Comparison of ENCODE assay signal across 8 mouse cellular contexts in the genomic region with DNA sequence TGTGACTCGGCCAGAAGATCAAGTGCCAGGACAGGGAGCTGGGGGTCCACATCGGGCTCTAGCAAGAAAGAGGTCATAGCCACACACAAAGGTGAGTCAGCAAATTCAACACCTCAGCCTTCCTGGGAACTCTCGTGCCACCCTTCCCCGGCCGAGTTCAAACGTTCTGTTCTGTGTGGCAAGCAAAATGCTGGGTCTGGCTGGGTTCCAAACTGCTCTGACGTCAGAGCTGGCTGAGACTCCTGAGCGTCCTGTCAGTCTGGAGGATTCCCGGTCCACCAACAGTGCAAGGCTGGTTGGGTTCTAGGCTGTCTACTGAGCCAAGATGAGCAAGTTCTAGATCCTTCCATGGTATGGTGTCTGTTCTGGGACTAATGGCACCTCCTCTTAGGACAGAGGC. TPM values are rescaled to one million over a fixed set of nuclear protein-coding genes. Genes with fewer than 3 reads are reported as not detected.
DNase-seq lines count a peak whose midpoint lies in the region; ATAC-seq and TF ChIP-seq lines count a peak whose summit lies in the region.
"Had no signal": no experiment of that assay in that cellular context is flagged by ENCODE, and none has a peak within 500 bp of the region (broad histone marks: within the 10 kb centered on the region; RNA-seq: fewer than 3 reads in every experiment).

No protein-coding gene starts in this region.

- peak; percentile 76 for DNase-seq in left cerebral cortex, postnatal 4 days
- no peak for DNase-seq in left cerebral cortex, adult 11 months (ENCODE audit: low spot score)
- peak; percentile 86 to 87 for DNase-seq in adrenal gland, postnatal 36 days
- DNase-seq in lung, embryonic 14.5 days = peak; percentile 79

- H3K9me3 ChIP-seq in lung, embryonic 14.5 days (ENCODE audit: low read depth, low read length) = no peaks in the 10 kb centered on the region

- H3K9ac ChIP-seq in lung, embryonic 14.5 days = no peak overlapping the region
- H3K9ac ChIP-seq: liver, embryonic 14.5 days had no signal

- no peaks in the 10 kb centered on the region for H3K27me3 ChIP-seq in lung, embryonic 14.5 days (ENCODE audit: insufficient read depth, low read length)

- no peak for TF ChIP-seq CTCF in lung, embryonic 14.5 days (IDR thresholded peaks at IDR 0.05; ENCODE audit: low read depth)

- 46% methylated on average over 9 of the region's 9 CpGs for WGBS in lung, embryonic 14.5 days

- 0 out of 2 replicates have a peak, but pooled peaks have one; percentile 19 for ATAC-seq in erythroid progenitor cell, adult 5-6 weeks (replicated peaks; ENCODE audit: low FRiP score, poor library complexity, severe bottlenecking)
- ATAC-seq in lung, embryonic 14.5 days (ENCODE audit: insufficient read depth) = 0 out of 2 replicates have a peak, but pooled peaks have one; percentile 38
- no peak for ATAC-seq in CD4-positive, CD25-positive, alpha-beta regulatory T cell, adult 4 months
- no peak for ATAC-seq in megakaryocyte progenitor cell, adult 5-6 weeks (replicated peaks; ENCODE audit: poor library complexity)

- no peak overlapping the region for H3K4me3 ChIP-seq in lung, embryonic 14.5 days (ENCODE audit: low read depth, low read length)

- no peaks in the 10 kb centered on the region for H3K4me1 ChIP-seq in lung, embryonic 14.5 days (ENCODE audit: insufficient read depth)

- no peak overlapping the region for H3K4me2 ChIP-seq in lung, embryonic 14.5 days

- H3K36me3 ChIP-seq in lung, embryonic 14.5 days (ENCODE audit: insufficient read depth) = peaks cover 85% of the 10 kb centered on the region

- intact Hi-C loops in left cerebral cortex, postnatal 4 days (cut with DNase I) = no loop called here

- H3K27ac ChIP-seq in lung, embryonic 14.5 days (ENCODE audit: low read depth) = no peak overlapping the region
- H3K27ac ChIP-seq: liver, embryonic 14.5 days had no signal

RNA-seq across cellular contexts. Expression of gene Kctd15, which starts 9.5 kb away (rescaled TPM):
- total RNA-seq in left cerebral cortex, postnatal 4 days (2021) = 10 to 100 TPM; 41.6 to 47.3 TPM
- total RNA-seq in adrenal gland, postnatal 36 days (2021) = 10 to 100 TPM in 1 of 2 experiments, 1 to 10 TPM in 1; 9.0 to 11.3 TPM
- total RNA-seq in erythroid progenitor cell, adult 5-6 weeks (2015; ENCODE audit: low replicate concordance) = not detected in 2 replicates
- not detected in 2 replicates for total RNA-seq in erythroid progenitor cell, adult 5-6 weeks (2017; ENCODE audit: low replicate concordance)
- 11.0 and 11.4 TPM in 2 replicates for polyA plus RNA-seq in lung, embryonic 14.5 days (2014; fragmentation: Nextera tagmentation; extraction: Ambion mirVana)
- not detected for polyA plus RNA-seq in CD4-positive, CD25-positive, alpha-beta regulatory T cell, adult 4 months (2017; shearing (Covaris generic))
- 0.22 TPM in 1 of 2 replicates, not detected in the other for total RNA-seq in megakaryocyte progenitor cell, adult 5-6 weeks (2015)
- not detected in 2 replicates for total RNA-seq in megakaryocyte progenitor cell, adult 5-6 weeks (2017)

Comparison
In these comparisons a context has a peak if more than half of its experiments do, and no peak if none do; other contexts are left out.
1. ATAC-seq: peak in erythroid progenitor cell, adult 5-6 weeks (single experiment) and lung, embryonic 14.5 days (single experiment); none in CD4-positive, CD25-positive, alpha-beta regulatory T cell, adult 4 months (single experiment) and megakaryocyte progenitor cell, adult 5-6 weeks (single experiment).
2. RNA of gene Kctd15, which starts 9.5 kb away (total RNA-seq): 41.6 to 47.3 TPM in left cerebral cortex, postnatal 4 days and 9.0 to 11.3 TPM in adrenal gland, postnatal 36 days; 0.22 TPM in megakaryocyte progenitor cell, adult 5-6 weeks and not detected in erythroid progenitor cell, adult 5-6 weeks; every median in the first group is over 4 times any median in the second.